Mouse (Mus musculus) limb, embryonic 14.5 days (tissue): Measurements from ENCODE around the gene Mutyh. TPM values are rescaled to one million over a fixed set of nuclear protein-coding genes. Genes with fewer than 3 reads are reported as not detected.

Experiments used
- ATAC-seq: fragments of 200-750 bp; cut with Nextera tagmentation; 2 replicates; pipeline ENCODE4 v1.8.0; 2017; ENCODE audit warnings: low read depth, moderate number of reproducible peaks, moderate TSS enrichment; ENCODE audit not compliant: low FRiP score
- DNase-seq: peaks from one replicate; pipeline ENCODE4 v3.0.0-alpha.2; 2015; ENCODE audit warnings: low spot score
- H3K27ac ChIP-seq: fragments of 300-500 bp; sonication (generic); replicated peaks from 2 replicates; pipeline ENCODE4 v1.5.1; 2014; ENCODE audit warnings: low read depth, mild to moderate bottlenecking, low read length, moderate library complexity, mixed read lengths
- H3K27me3 ChIP-seq: fragments of 300-500 bp; sonication (generic); 2 replicates; pipeline ENCODE4 v1.6.1; 2014; ENCODE audit warnings: low read length, mixed read lengths; ENCODE audit not compliant: control insufficient read depth, insufficient read depth
- H3K36me3 ChIP-seq: fragments of 300-500 bp; sonication (generic); 2 replicates; pipeline ENCODE4 v1.6.1; 2014; ENCODE audit warnings: mild to moderate bottlenecking, low read length, moderate library complexity, mixed read lengths; ENCODE audit not compliant: control insufficient read depth, insufficient read depth
- H3K4me1 ChIP-seq: fragments of 300-500 bp; sonication (generic); 2 replicates; pipeline ENCODE4 v1.6.1; 2014; ENCODE audit warnings: antibody characterized with exemption, low read length, mixed read lengths; ENCODE audit not compliant: control insufficient read depth, insufficient read depth
- H3K4me2 ChIP-seq: fragments of 300-500 bp; sonication (generic); replicated peaks from 2 replicates; pipeline ENCODE4 v1.6.1; 2014; ENCODE audit warnings: low read depth, mild to moderate bottlenecking, low read length, moderate library complexity; ENCODE audit not compliant: severe bottlenecking
- H3K4me3 ChIP-seq: fragments of 300-500 bp; sonication (generic); replicated peaks from 2 replicates; pipeline ENCODE4 v1.5.1; 2014; ENCODE audit warnings: low read length
- H3K9ac ChIP-seq: fragments of 300-500 bp; sonication (generic); 2 replicates; pipeline ENCODE4 v1.6.1; 2014; ENCODE audit warnings: mild to moderate bottlenecking, low read depth, low read length, moderate library complexity; ENCODE audit not compliant: severe bottlenecking
- H3K9me3 ChIP-seq: fragments of 300-500 bp; sonication (generic); 2 replicates; pipeline ENCODE4 v1.6.1; 2016; ENCODE audit warnings: low read length; ENCODE audit not compliant: control insufficient read depth
- POLR2A ChIP-seq: fragments of 200-500 bp; IDR thresholded peaks from 2 replicates; pipeline ENCODE4 v1.8.0; 2012; ENCODE audit warnings: inconsistent platforms, mild to moderate bottlenecking, moderate library complexity, borderline replicate concordance; ENCODE audit not compliant: insufficient read depth, insufficient read length; ENCODE audit errors: extremely low read depth
- WGBS: fragments of 180-500 bp; shearing (Covaris S2); extraction: QIAGEN DNeasy Blood & Tissue Kit; methylation state at CpG from one replicate; pipeline ENCODE4 v1.1.7; 2014; 5-methylcytosine and 5-hydroxymethylcytosine counted together
- polyA plus RNA-seq, 2 experiments: library from polyadenylated mRNA; depleted of rRNA in 1 of 2; stranded (reverse) in 1 of 2; unstranded in 1 of 2; fragments of >200 nt; fragmentation: Nextera tagmentation in 1 of 2; extraction: Ambion mirVana in 1 of 2; gene quantifications; 2 replicates each; pipeline versions ENCODE4 v1.2.1 to v1.2.3; 2012 to 2014

Gene Mutyh
- 26.8 and 28.2 TPM in 2 replicates for polyA plus RNA-seq (2012; rRNA removed)
- polyA plus RNA-seq (2014; fragmentation: Nextera tagmentation; extraction: Ambion mirVana) = 10.2 and 11.0 TPM in 2 replicates

DNA sequence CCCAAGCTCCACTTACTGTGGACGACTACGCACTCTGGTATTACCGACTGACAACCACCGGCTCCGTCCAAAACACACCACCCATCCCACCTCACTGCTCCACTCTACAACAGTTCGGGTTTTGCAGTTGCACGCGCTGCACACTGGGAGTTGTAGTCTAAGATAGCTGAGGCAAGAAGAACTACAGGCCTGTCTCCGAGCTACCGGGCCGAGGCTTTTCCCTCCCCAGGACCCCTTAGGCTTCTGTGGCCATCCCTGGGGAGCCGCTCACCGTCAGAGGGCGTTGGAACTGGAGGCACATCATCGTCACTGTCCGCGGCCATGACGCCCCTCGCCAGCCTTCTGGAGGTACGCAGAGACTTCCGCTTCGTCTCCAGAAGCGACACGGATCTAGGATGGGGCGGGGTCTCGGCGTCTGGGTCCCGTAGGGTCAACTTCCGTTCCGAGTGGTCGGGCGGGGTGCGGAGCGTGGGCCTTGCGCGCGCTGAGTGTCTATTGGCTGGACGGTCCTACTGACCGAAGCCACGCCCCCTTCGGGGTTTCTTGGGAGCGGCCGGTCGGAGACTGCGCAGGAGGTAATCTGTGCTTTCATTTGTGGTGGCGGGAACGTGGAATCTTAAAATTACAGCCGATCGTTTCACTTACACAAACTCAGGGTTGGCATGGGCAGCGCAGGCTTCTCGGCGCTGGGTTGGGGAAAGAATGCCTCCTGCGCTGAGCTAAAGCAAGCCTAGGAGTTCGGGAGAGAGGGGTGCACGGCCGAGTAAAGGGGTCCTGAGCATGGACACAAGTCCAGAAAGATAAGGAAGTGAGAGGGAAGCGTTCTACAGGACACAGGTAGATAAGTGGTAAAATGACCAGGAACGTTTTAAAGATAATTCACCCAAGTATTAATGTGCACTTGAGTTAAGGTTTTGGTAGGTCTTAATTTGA is at the start of gene Mutyh, which contains the start of gene Toe1:
Gene Mutyh, plus strand, starts transcription at position 527 of the 933 bp plus-strand sequence.
Gene Toe1, minus strand, starts transcription at position 444 of the 933 bp plus-strand sequence.
- TF ChIP-seq POLR2A = peak; percentile 68; the same call in 1 of the 2 replicates
- DNase-seq (peak; percentile 99), ATAC-seq (peak; percentile 100)
- Histone ChIP-seq H3K27me3 (no peaks in the 10 kb centered on the region), H3K4me1 (peaks cover 6% of the 10 kb centered on the region), H3K36me3 (peaks cover 36% of the 10 kb centered on the region), H3K4me3 (peak within 1 kb of the TSS; percentile 81), H3K9ac (peak within 1 kb of the TSS; percentile 85), H3K9me3 (no peaks in the 10 kb centered on the region), H3K27ac (peak within 1 kb of the TSS; percentile 90), H3K4me2 (peak within 1 kb of the TSS; percentile 65)
- WGBS = under 1% methylated on average over 58 of the region's 58 CpGs

DNA sequence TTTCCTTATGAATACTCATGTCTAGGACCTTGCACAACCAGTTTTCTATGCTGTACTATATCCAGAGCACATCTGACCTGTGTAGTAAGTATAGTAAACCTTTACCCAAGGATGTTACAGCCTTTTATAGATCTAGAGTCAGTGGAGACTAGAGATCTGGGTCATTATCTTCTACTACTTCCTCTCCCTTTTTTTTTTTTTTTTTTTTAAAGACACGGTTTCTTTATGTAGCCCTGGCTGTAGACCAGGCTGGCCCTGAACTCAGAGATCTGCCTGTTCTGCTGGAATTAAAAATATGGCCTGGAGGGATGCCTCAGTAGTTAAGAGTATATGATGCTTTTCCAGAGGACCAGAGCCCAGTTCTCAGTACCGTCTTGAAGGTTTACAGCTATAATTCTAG is 45.6 kb upstream of the Mutyh start:
- DNase-seq = no peak
- Histone ChIP-seq H3K9ac (no peak overlapping the region), H3K27ac (no peak overlapping the region), H3K9me3 (no peaks in the 10 kb centered on the region), H3K4me3 (no peak overlapping the region), H3K4me1 (no peaks in the 10 kb centered on the region), H3K36me3 (no peaks in the 10 kb centered on the region), H3K27me3 (no peaks in the 10 kb centered on the region), H3K4me2 (no peak overlapping the region)
- no peak for ATAC-seq
- 72% methylated on average over 2 of the region's 2 CpGs for WGBS
- TF ChIP-seq POLR2A = no peak

DNA sequence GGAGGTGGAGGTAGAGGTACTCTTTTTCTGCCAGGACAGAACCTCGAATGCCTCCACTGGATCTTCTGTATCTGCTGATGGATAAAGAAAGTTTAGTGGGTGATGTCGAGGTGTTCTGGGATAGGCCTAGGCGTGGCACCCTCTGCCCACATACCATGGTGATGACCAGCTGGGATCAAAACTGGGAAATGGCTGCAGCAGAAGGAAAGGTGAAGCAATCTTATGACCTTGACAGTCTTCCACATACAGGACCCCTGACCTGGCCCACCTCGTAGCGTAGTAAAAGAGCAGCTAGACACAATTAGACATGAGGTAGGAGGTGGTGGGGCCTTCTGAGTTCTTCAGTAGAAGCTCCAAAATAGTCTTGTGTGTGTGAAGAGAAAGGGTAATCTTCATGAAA is 43.5 kb upstream of the Mutyh start:
- ATAC-seq = no peak
- Histone ChIP-seq H3K4me2 (no peak overlapping the region), H3K9ac (no peak overlapping the region), H3K27me3 (no peaks in the 10 kb centered on the region), H3K27ac (no peak overlapping the region), H3K4me1 (no peaks in the 10 kb centered on the region), H3K4me3 (no peak overlapping the region), H3K9me3 (no peaks in the 10 kb centered on the region), H3K36me3 (no peaks in the 10 kb centered on the region)
- DNase-seq = no peak
- 93% methylated on average over 5 of the region's 5 CpGs for WGBS
- no peak for TF ChIP-seq POLR2A

DNA sequence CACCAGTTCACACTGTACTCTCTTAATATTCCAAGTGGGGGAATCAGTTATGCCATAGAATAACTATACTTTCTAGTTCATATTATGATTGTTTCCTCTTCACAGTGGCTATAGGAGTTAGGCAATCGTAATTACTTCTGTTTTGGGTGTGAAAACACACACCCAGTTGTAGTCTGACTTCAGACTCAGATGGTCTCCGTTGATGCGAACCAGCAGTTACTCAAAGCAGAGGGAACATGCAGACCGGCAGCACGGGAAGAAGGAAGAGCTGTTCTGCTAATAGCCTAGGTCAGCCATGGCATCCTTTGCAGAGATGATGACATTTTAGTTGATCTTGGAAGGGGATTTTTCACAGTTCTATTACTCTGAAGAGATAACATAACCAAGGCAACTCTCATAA is 39.0 kb upstream of the Mutyh start:
- no peak overlapping the region for H3K4me3 ChIP-seq

DNA sequence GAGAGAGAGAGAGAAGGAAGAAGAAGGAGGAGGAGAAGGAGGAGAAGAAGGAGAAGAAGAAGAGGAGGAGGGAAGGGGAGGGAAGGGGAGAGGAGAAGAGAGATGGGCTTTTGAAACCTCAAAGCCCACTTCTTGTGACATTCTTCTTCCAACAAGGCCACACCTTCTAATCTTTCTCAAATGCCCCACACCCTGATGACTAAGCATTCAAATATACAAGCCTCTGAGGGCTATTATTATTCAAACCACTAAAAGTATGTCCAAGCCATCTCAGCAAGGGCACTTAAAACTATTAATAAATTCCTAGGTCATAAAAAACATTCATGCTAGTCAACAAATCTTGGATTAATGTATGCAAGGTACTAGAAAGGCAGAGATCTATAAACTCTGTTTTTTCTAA is 38.5 kb upstream of the Mutyh start:
- no peak for DNase-seq
- no peak for ATAC-seq
- H3K4me2 ChIP-seq = no peak overlapping the region
- no peaks in the 10 kb centered on the region for H3K36me3 ChIP-seq
- TF ChIP-seq POLR2A = no peak
- no peak overlapping the region for H3K9ac ChIP-seq
- H3K4me3 ChIP-seq = no peak overlapping the region
- H3K27me3 ChIP-seq = no peaks in the 10 kb centered on the region
- H3K4me1 ChIP-seq = no peaks in the 10 kb centered on the region
- no peak overlapping the region for H3K27ac ChIP-seq
- no peaks in the 10 kb centered on the region for H3K9me3 ChIP-seq

More for the DNA sequence above, 39.0 kb upstream of the Mutyh start:
- Histone ChIP-seq H3K36me3 (no peaks in the 10 kb centered on the region), H3K9ac (no peak overlapping the region), H3K4me2 (no peak overlapping the region), H3K27me3 (no peaks in the 10 kb centered on the region), H3K27ac (no peak overlapping the region), H3K4me1 (no peaks in the 10 kb centered on the region), H3K9me3 (no peaks in the 10 kb centered on the region)
- TF ChIP-seq POLR2A = no peak
- no peak for DNase-seq
- WGBS = 84% methylated on average over 5 of the region's 5 CpGs
- ATAC-seq = no peak
